23 mouse cellular contexts compared by ENCODE assay signal in the genomic region with DNA sequence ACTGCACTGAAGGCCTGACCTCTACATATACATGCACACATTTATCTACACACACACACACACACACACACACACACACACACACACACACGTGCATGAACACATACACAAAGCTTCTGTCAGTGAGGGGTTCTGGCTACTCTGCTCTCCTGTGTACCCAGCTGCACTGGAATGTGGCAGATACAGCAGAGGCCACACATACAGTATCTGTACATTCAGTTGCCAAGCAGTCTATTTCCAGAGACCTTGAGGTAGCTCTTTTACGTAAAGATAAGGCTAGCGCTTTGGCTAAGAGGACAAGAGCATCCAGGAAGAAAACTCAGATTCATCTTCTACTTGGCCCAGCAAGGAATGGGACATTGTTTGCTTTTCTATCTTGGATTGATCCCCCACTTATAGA. TPM values are rescaled to one million over a fixed set of nuclear protein-coding genes. Genes with fewer than 3 reads are reported as not detected.
DNase-seq lines count a peak whose midpoint lies in the region; ATAC-seq and TF ChIP-seq lines count a peak whose summit lies in the region.
"Had no signal": no experiment of that assay in that cellular context is flagged by ENCODE, and none has a peak within 500 bp of the region (broad histone marks: within the 10 kb centered on the region; RNA-seq: fewer than 3 reads in every experiment).

No protein-coding gene starts in this region.

- intact Hi-C loops in heart, postnatal 25 days (cut with DNase I): no loop called here

- no peak for DNase-seq in heart, postnatal 25 days (ENCODE audit: low spot score)
- peak; percentile 56 for DNase-seq in liver
- no peak for DNase-seq in liver, embryonic 14.5 days (ENCODE audit: low read depth in 3 of 3, low spot score in 3 of 3)
- no peak for DNase-seq in embryo, embryonic 10.5 days (ENCODE audit: low spot score)
- no peak for DNase-seq in right cerebral cortex, adult 18-20 months
- DNase-seq: adrenal gland, adult 2 months; adrenal gland, postnatal 25 days; cerebellum, adult 18-20 months; cerebellum, adult 9-11 months; cerebellum, postnatal 36 days; embryo, embryonic 11 days; gastrocnemius, postnatal 10 days; heart, adult 18-20 months; heart, postnatal 14 days had no signal

- no peak overlapping the region for H3K27ac ChIP-seq in heart, embryonic 11.5 days (ENCODE audit: low read depth, low read length)
- H3K27ac ChIP-seq in liver, embryonic 14.5 days: peak overlapping the region; percentile 94
- no peak overlapping the region for H3K27ac ChIP-seq in hindbrain, embryonic 13.5 days
- H3K27ac ChIP-seq: embryonic facial prominence, embryonic 15.5 days; forebrain, embryonic 12.5 days; hindbrain, embryonic 10.5 days had no signal

- no peaks in the 10 kb centered on the region for H3K36me3 ChIP-seq in heart, embryonic 11.5 days (ENCODE audit: control insufficient read depth, insufficient read depth, low read length)
- peaks cover 10% of the 10 kb centered on the region for H3K36me3 ChIP-seq in liver, embryonic 14.5 days (replicated peaks; ENCODE audit: control insufficient read depth, insufficient read depth, low read depth)
- H3K36me3 ChIP-seq in hindbrain, embryonic 13.5 days: no peaks in the 10 kb centered on the region
- H3K36me3 ChIP-seq: embryonic facial prominence, embryonic 15.5 days; forebrain, embryonic 12.5 days; hindbrain, embryonic 10.5 days had no signal

- H3K4me3 ChIP-seq in heart, embryonic 11.5 days (ENCODE audit: low read depth, low read length): peak overlapping the region; percentile 2; the same call in 1 of the 2 replicates
- H3K4me3 ChIP-seq in liver, embryonic 14.5 days (ENCODE audit: insufficient read depth in 1 of 2, low read depth in 2 of 2, low read length in 2 of 2): peak overlapping the region; percentile 16 to 77
- H3K4me3 ChIP-seq in hindbrain, embryonic 13.5 days: no peak overlapping the region
- H3K4me3 ChIP-seq: embryonic facial prominence, embryonic 15.5 days; forebrain, embryonic 12.5 days; hindbrain, embryonic 10.5 days had no signal

- H3K9me3 ChIP-seq in heart, embryonic 11.5 days (replicated peaks; ENCODE audit: control insufficient read depth, low read length): no peaks in the 10 kb centered on the region
- no peaks in the 10 kb centered on the region for H3K9me3 ChIP-seq in liver, embryonic 14.5 days (ENCODE audit: control insufficient read depth, low read length)
- H3K9me3 ChIP-seq in hindbrain, embryonic 13.5 days: no peaks in the 10 kb centered on the region
- H3K9me3 ChIP-seq: embryonic facial prominence, embryonic 15.5 days; forebrain, embryonic 12.5 days; hindbrain, embryonic 10.5 days had no signal

- 50% methylated on average over 3 of the region's 3 CpGs for WGBS in heart, embryonic 11.5 days (ENCODE audit: insufficient replicate concordance)
- WGBS in liver, embryonic 14.5 days (ENCODE audit: insufficient replicate concordance): 13% methylated on average over 3 of the region's 3 CpGs
- WGBS in hindbrain, embryonic 13.5 days: 92% methylated on average over 3 of the region's 3 CpGs

- ATAC-seq in heart, embryonic 11.5 days (replicated peaks; ENCODE audit: insufficient number of reproducible peaks, low FRiP score, low TSS enrichment): no peak
- peak; percentile 25 for ATAC-seq in liver, embryonic 14.5 days (ENCODE audit: insufficient read depth)
- ATAC-seq in megakaryocyte progenitor cell, adult 5-6 weeks (replicated peaks; ENCODE audit: poor library complexity): peak; percentile 17
- ATAC-seq in hindbrain, embryonic 13.5 days (ENCODE audit: low FRiP score): no peak
- ATAC-seq: forebrain, embryonic 16.5 days; hindbrain, embryonic 16.5 days; inflammation-experienced regulatory T-cells, adult 6 months had no signal

- H3K4me1 ChIP-seq in heart, embryonic 11.5 days (ENCODE audit: control insufficient read depth, insufficient read depth, low read length): peaks cover 7% of the 10 kb centered on the region; the same call in 1 of the 2 replicates
- H3K4me1 ChIP-seq in liver, embryonic 14.5 days (replicated peaks; ENCODE audit: control insufficient read depth in 2 of 2, insufficient read depth in 2 of 2, low read length in 1 of 2): peaks cover 74 to 85% of the 10 kb centered on the region in 2 experiments
- peaks cover 11% of the 10 kb centered on the region for H3K4me1 ChIP-seq in hindbrain, embryonic 13.5 days (replicated peaks)

- H3K4me2 ChIP-seq in heart, embryonic 11.5 days: peak overlapping the region; percentile 45
- peak overlapping the region; percentile 94 for H3K4me2 ChIP-seq in liver, embryonic 14.5 days (ENCODE audit: low read depth)
- H3K4me2 ChIP-seq in hindbrain, embryonic 13.5 days: no peak overlapping the region
- H3K4me2 ChIP-seq: embryonic facial prominence, embryonic 15.5 days; forebrain, embryonic 12.5 days had no signal

- no peaks in the 10 kb centered on the region for H3K27me3 ChIP-seq in heart, embryonic 11.5 days (ENCODE audit: control insufficient read depth, insufficient read depth, low read length)
- no peaks in the 10 kb centered on the region for H3K27me3 ChIP-seq in liver, embryonic 14.5 days (ENCODE audit: control insufficient read depth, insufficient read depth, low read length)
- peaks cover 30% of the 10 kb centered on the region for H3K27me3 ChIP-seq in hindbrain, embryonic 13.5 days
- H3K27me3 ChIP-seq: embryonic facial prominence, embryonic 15.5 days had no signal

- TF ChIP-seq EP300 in liver, embryonic 14.5 days (IDR thresholded peaks at IDR 0.05; ENCODE audit: low read depth): peak; percentile 64

- no peak for TF ChIP-seq CTCF in liver, embryonic 14.5 days (IDR thresholded peaks at IDR 0.05; ENCODE audit: low read depth)

- H3K9ac ChIP-seq in heart, embryonic 11.5 days (ENCODE audit: low read depth, low read length): no peak overlapping the region
- peak overlapping the region; percentile 55 for H3K9ac ChIP-seq in liver, embryonic 14.5 days (replicated peaks)
- no peak overlapping the region for H3K9ac ChIP-seq in hindbrain, embryonic 13.5 days
- H3K9ac ChIP-seq: embryonic facial prominence, embryonic 15.5 days; forebrain, embryonic 12.5 days had no signal

RNA-seq across cellular contexts. Expression of gene Steap3, which starts 4.9 kb away (rescaled TPM):
- 14.7 and 18.6 TPM in 2 replicates for polyA plus RNA-seq in heart, embryonic 11.5 days (2014; fragmentation: Nextera tagmentation; extraction: Ambion mirVana)
- 10 to 100 TPM; 26.8 to 35.9 TPM for total RNA-seq in heart, postnatal 25 days (2021)
- polyA plus RNA-seq in liver, embryonic 14.5 days (2012; rRNA removed): 38.8 and 42.2 TPM in 2 replicates
- polyA plus RNA-seq in liver, embryonic 14.5 days (2014; fragmentation: Nextera tagmentation; extraction: Ambion mirVana): 39.1 and 46.2 TPM in 2 replicates
- 29.7 and 34.2 TPM in 2 replicates for total RNA-seq in megakaryocyte progenitor cell, adult 5-6 weeks (2015)
- 7.5 and 10.3 TPM in 2 replicates for total RNA-seq in megakaryocyte progenitor cell, adult 5-6 weeks (2017)
- 1.9 and 2.2 TPM in 2 replicates for polyA plus RNA-seq in hindbrain, embryonic 13.5 days (2015; fragmentation: Nextera tagmentation; extraction: Ambion mirVana)

Comparison
In these comparisons a context has a peak if more than half of its experiments do, and no peak if none do; other contexts are left out.
1. ATAC-seq: peak in liver, embryonic 14.5 days (single experiment) and megakaryocyte progenitor cell, adult 5-6 weeks (single experiment); none in heart, embryonic 11.5 days (single experiment) and hindbrain, embryonic 13.5 days (single experiment).